Comparison of ENCODE assay signal across 30 mouse cellular contexts in the genomic region with DNA sequence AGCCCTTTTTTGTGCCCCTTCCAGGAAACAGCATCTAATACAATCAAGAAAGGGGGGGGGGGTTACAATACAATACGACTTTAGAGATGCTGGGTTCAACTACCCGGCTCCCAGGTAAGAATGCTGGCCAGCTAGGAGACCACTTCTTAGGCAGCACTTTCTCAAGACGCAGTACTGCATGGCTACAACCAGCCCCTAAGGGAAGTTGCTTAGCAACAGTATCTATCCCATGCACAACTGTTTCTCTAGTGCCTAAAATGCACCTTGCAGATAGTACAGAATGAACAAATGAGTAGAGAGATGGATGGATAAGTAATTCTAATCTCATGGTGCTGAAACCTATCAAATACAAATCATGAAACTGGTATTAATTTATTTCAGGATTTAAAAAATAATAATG. TPM values are rescaled to one million over a fixed set of nuclear protein-coding genes. Genes with fewer than 3 reads are reported as not detected.
DNase-seq lines count a peak whose midpoint lies in the region; ATAC-seq and TF ChIP-seq lines count a peak whose summit lies in the region.
"Had no signal": no experiment of that assay in that cellular context is flagged by ENCODE, and none has a peak within 500 bp of the region (broad histone marks: within the 10 kb centered on the region; RNA-seq: fewer than 3 reads in every experiment).

No protein-coding gene starts in this region.

- H3K9ac ChIP-seq in forebrain, embryonic 16.5 days (replicated peaks; ENCODE audit: low read depth, low read length) = no peak overlapping the region
- no peak overlapping the region for H3K9ac ChIP-seq in liver, embryonic 16.5 days (ENCODE audit: low read depth, low read length)
- no peak overlapping the region for H3K9ac ChIP-seq in liver, embryonic 12.5 days
- H3K9ac ChIP-seq in midbrain, embryonic 15.5 days = no peak overlapping the region; the same call in 1 of the 2 replicates
- H3K9ac ChIP-seq: heart, embryonic 13.5 days; limb, embryonic 13.5 days; midbrain, embryonic 12.5 days; neural tube, embryonic 13.5 days had no signal

- H3K27ac ChIP-seq in forebrain, embryonic 16.5 days (ENCODE audit: low read length) = peak overlapping the region; percentile 19; the same call in 1 of the 2 replicates
- H3K27ac ChIP-seq in forebrain, embryonic 10.5 days = no peak overlapping the region
- H3K27ac ChIP-seq in liver, embryonic 16.5 days (ENCODE audit: low read length) = no peak overlapping the region
- no peak overlapping the region for H3K27ac ChIP-seq in liver, embryonic 12.5 days
- H3K27ac ChIP-seq in midbrain, embryonic 15.5 days = peak overlapping the region; percentile 62
- H3K27ac ChIP-seq: heart, embryonic 13.5 days; hindbrain, embryonic 10.5 days; layer of hippocampus, adult 2 months; left cerebral cortex, adult 2 months; limb, embryonic 13.5 days; macrophage; midbrain, embryonic 12.5 days; neural tube, embryonic 13.5 days had no signal

- H3K4me1 ChIP-seq in forebrain, embryonic 16.5 days (replicated peaks; ENCODE audit: control insufficient read depth, insufficient read depth, low read length) = no peaks in the 10 kb centered on the region
- H3K4me1 ChIP-seq in forebrain, embryonic 10.5 days = 0 out of 2 replicates have a peak, but pooled peaks cover 3% of the 10 kb centered on the region
- no peaks in the 10 kb centered on the region for H3K4me1 ChIP-seq in liver, embryonic 16.5 days (ENCODE audit: control insufficient read depth, low read depth, low read length)
- peaks cover 9% of the 10 kb centered on the region for H3K4me1 ChIP-seq in liver, embryonic 12.5 days
- peaks cover 12% of the 10 kb centered on the region for H3K4me1 ChIP-seq in midbrain, embryonic 15.5 days
- H3K4me1 ChIP-seq: hindbrain, embryonic 10.5 days; limb, embryonic 13.5 days had no signal

- no peak overlapping the region for H3K4me3 ChIP-seq in forebrain, embryonic 16.5 days (replicated peaks; ENCODE audit: low read length)
- H3K4me3 ChIP-seq in forebrain, embryonic 10.5 days = no peak overlapping the region
- H3K4me3 ChIP-seq in liver, embryonic 16.5 days (ENCODE audit: low read depth, low read length) = no peak overlapping the region
- H3K4me3 ChIP-seq in liver, embryonic 12.5 days = no peak overlapping the region
- no peak overlapping the region for H3K4me3 ChIP-seq in midbrain, embryonic 15.5 days
- H3K4me3 ChIP-seq: heart, embryonic 13.5 days; hindbrain, embryonic 10.5 days; layer of hippocampus, adult 2 months; left cerebral cortex, adult 2 months; limb, embryonic 13.5 days; midbrain, embryonic 12.5 days; myocyte; neural tube, embryonic 13.5 days had no signal

- no peak for TF ChIP-seq POLR2A in brain, embryonic 14.5 days (IDR thresholded peaks at IDR 0.05; ENCODE audit: borderline replicate concordance, extremely low read depth, insufficient read depth, insufficient read length, poor library complexity, severe bottlenecking)

- no peaks in the 10 kb centered on the region for H3K36me3 ChIP-seq in forebrain, embryonic 16.5 days (ENCODE audit: control insufficient read depth, insufficient read depth)
- H3K36me3 ChIP-seq in forebrain, embryonic 10.5 days (replicated peaks) = peaks cover 10% of the 10 kb centered on the region; the same call in 1 of the 2 replicates
- no peaks in the 10 kb centered on the region for H3K36me3 ChIP-seq in liver, embryonic 16.5 days (ENCODE audit: control insufficient read depth, insufficient read depth)
- 0 out of 2 replicates have a peak, but pooled peaks cover 7% of the 10 kb centered on the region for H3K36me3 ChIP-seq in liver, embryonic 12.5 days
- H3K36me3 ChIP-seq in midbrain, embryonic 15.5 days (replicated peaks) = no peaks in the 10 kb centered on the region
- H3K36me3 ChIP-seq: hindbrain, embryonic 10.5 days; midbrain, embryonic 12.5 days; neural tube, embryonic 13.5 days had no signal

- no peak for TF ChIP-seq CTCF in brain, embryonic 14.5 days (IDR thresholded peaks at IDR 0.05; ENCODE audit: borderline replicate concordance, extremely low read depth, insufficient read depth, insufficient read length)

- peak; percentile 65 for ATAC-seq in forebrain, embryonic 16.5 days
- ATAC-seq in liver, embryonic 16.5 days (ENCODE audit: low read depth) = 0 out of 2 replicates have a peak, but pooled peaks have one; percentile 35
- ATAC-seq in liver, embryonic 12.5 days = no peak
- ATAC-seq in midbrain, embryonic 15.5 days (replicated peaks) = peak; percentile 73
- ATAC-seq: lung, postnatal 0 days had no signal

- H3K27me3 ChIP-seq in forebrain, embryonic 16.5 days (replicated peaks; ENCODE audit: control insufficient read depth, insufficient read depth, low read length) = no peaks in the 10 kb centered on the region
- no peaks in the 10 kb centered on the region for H3K27me3 ChIP-seq in forebrain, embryonic 10.5 days (ENCODE audit: poor library complexity, severe bottlenecking)
- H3K27me3 ChIP-seq in liver, embryonic 16.5 days (ENCODE audit: control insufficient read depth, insufficient read depth, low read depth, low read length) = no peaks in the 10 kb centered on the region
- H3K27me3 ChIP-seq in liver, embryonic 12.5 days (replicated peaks) = no peaks in the 10 kb centered on the region
- no peaks in the 10 kb centered on the region for H3K27me3 ChIP-seq in midbrain, embryonic 15.5 days (replicated peaks)
- H3K27me3 ChIP-seq: heart, embryonic 13.5 days; limb, embryonic 13.5 days; midbrain, embryonic 12.5 days; neural tube, embryonic 13.5 days had no signal

- H3K9me3 ChIP-seq in forebrain, embryonic 16.5 days (ENCODE audit: control insufficient read depth, low read length) = no peaks in the 10 kb centered on the region
- H3K9me3 ChIP-seq in forebrain, embryonic 10.5 days = no peaks in the 10 kb centered on the region
- no peaks in the 10 kb centered on the region for H3K9me3 ChIP-seq in liver, embryonic 16.5 days (replicated peaks; ENCODE audit: control insufficient read depth, low read length)
- no peaks in the 10 kb centered on the region for H3K9me3 ChIP-seq in liver, embryonic 12.5 days (replicated peaks)
- H3K9me3 ChIP-seq in midbrain, embryonic 15.5 days = no peaks in the 10 kb centered on the region
- H3K9me3 ChIP-seq: heart, embryonic 13.5 days; hindbrain, embryonic 10.5 days; limb, embryonic 13.5 days; midbrain, embryonic 12.5 days; neural tube, embryonic 13.5 days had no signal

- WGBS in forebrain, embryonic 16.5 days = 45% methylated on average over 3 of the region's 3 CpGs
- 75% methylated on average over 3 of the region's 3 CpGs for WGBS in forebrain, embryonic 10.5 days
- 44% methylated on average over 3 of the region's 3 CpGs for WGBS in liver, embryonic 16.5 days (ENCODE audit: insufficient replicate concordance)
- 51% methylated on average over 3 of the region's 3 CpGs for WGBS in liver, embryonic 12.5 days (ENCODE audit: insufficient replicate concordance)
- 24% methylated on average over 3 of the region's 3 CpGs for WGBS in midbrain, embryonic 15.5 days

- no peak overlapping the region for H3K4me2 ChIP-seq in forebrain, embryonic 16.5 days (ENCODE audit: low read length)
- H3K4me2 ChIP-seq in liver, embryonic 16.5 days (ENCODE audit: low read depth, low read length) = no peak overlapping the region
- H3K4me2 ChIP-seq in liver, embryonic 12.5 days = no peak overlapping the region
- H3K4me2 ChIP-seq in midbrain, embryonic 15.5 days = no peak overlapping the region
- H3K4me2 ChIP-seq: heart, embryonic 13.5 days; limb, embryonic 13.5 days; liver, embryonic 11.5 days; midbrain, embryonic 12.5 days; neural tube, embryonic 13.5 days had no signal

- DNase-seq in forebrain, embryonic 10.5 days (ENCODE audit: extremely low spot score, low spot score) = no peak
- DNase-seq in brain, embryonic 14.5 days (ENCODE audit: low read depth) = peak; percentile 50
- DNase-seq in cerebellum, adult 8-10 months = no peak
- DNase-seq in kidney, postnatal 10 days = no peak
- DNase-seq: adrenal gland, postnatal 14 days; cerebellum, adult 2 months; cerebellum, postnatal 36 days; heart, postnatal 10 days; kidney, adult 11 months; kidney, postnatal 25 days; lung, adult 18-20 months; retina, postnatal 1 day; right cerebral cortex, postnatal 14 days; thymus, postnatal 4 days had no signal

RNA-seq across cellular contexts. Expression of gene Kctd4, which starts 7.1 kb away (rescaled TPM):
- polyA plus RNA-seq in forebrain, embryonic 16.5 days (2015; fragmentation: Nextera tagmentation; extraction: Ambion mirVana) = 9.6 and 11.9 TPM in 2 replicates
- polyA plus RNA-seq in forebrain, embryonic 10.5 days (2016; fragmentation: Nextera tagmentation; extraction: Ambion mirVana) = 0.52 and 0.88 TPM in 2 replicates
- polyA plus RNA-seq in liver, embryonic 16.5 days (2015; fragmentation: Nextera tagmentation; extraction: Ambion mirVana) = 0.07 and 0.13 TPM in 2 replicates
- 0.29 and 0.33 TPM in 2 replicates for polyA plus RNA-seq in liver, embryonic 12.5 days (2016; fragmentation: Nextera tagmentation; extraction: Ambion mirVana)
- 3.3 TPM in 2 replicates for polyA plus RNA-seq in brain, embryonic 14.5 days (2012; rRNA removed)
- 7.9 and 8.4 TPM in 2 replicates for polyA plus RNA-seq in midbrain, embryonic 15.5 days (2015; fragmentation: Nextera tagmentation; extraction: Ambion mirVana)
- polyA plus RNA-seq: macrophage; small intestine, adult 2 months had no signal

Comparison
In these comparisons a context has a peak if more than half of its experiments do, and no peak if none do; other contexts are left out.
1. H3K27ac ChIP-seq: peak in forebrain, embryonic 16.5 days (single experiment) and midbrain, embryonic 15.5 days (single experiment); none in forebrain, embryonic 10.5 days (single experiment), liver, embryonic 16.5 days (single experiment) and liver, embryonic 12.5 days (single experiment).